Mouse (Mus musculus) common myeloid progenitor, adult 5-6 weeks (primary cell): ENCODE measurements around the gene Mfng. TPM values are rescaled to one million over a fixed set of nuclear protein-coding genes. Genes with fewer than 3 reads are reported as not detected.
A peak's percentile ranks its signal among the peaks of the same experiment; 100 is the strongest.

Experiments
- ATAC-seq: replicated peaks from 2 replicates; pipeline ENCODE4 v1.8.0; 2016; ENCODE audit warnings: low read depth, mild to moderate bottlenecking, moderate TSS enrichment, inconsistent platforms; ENCODE audit not compliant: poor library complexity, severe bottlenecking
- total RNA-seq: library from RNA; stranded (forward); fragments of 200-1000, 187-1606 nt; gene quantifications from 2 replicates; pipeline ENCODE4 v1.2.3, GENCODE M21; 2017

The Mfng gene
- total RNA-seq, 1 experiment from 2014 or later, result 13.6 TPM

DNA sequence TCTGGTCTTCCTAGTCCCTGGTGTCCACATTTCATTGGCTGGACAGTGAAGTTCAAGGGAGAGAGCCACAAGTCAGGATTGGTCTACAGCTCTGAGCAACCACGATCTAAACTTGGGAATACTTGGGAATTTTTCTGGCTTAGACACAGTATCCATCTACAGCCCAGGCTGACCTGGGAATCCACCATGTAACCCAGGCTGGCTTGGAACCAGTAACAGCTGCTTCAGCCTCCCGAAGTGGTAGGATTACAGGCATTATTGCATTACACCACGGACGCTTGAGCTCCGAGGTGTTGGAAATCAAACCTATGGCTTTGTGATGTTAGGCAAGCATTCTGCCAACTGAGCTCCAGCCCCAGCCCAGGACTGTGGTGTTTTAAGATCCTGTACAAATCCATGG is 9.6 kb downstream of the Mfng start:
- ATAC-seq, result no peak

DNA sequence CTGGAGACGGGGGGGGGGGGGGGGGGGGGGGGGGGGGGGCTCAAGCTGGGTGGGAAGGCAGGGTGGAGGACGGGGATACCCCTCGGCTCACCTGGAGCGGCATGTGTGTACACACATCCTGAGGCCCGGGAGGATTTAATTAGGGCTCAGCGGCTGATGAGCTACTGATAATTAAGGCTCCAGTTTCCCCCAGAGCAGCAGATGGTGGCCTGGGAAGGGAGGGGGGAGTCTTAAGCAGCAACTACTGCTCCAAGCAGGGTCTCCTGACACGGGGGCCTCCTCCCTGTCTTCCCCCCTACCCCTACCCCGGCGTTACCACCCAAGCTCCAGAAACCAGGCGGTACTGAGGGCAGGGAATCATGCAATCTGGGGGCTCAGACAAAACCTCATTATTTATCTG is 10.1 kb downstream of the Mfng start:
- ATAC-seq, result no peak

DNA sequence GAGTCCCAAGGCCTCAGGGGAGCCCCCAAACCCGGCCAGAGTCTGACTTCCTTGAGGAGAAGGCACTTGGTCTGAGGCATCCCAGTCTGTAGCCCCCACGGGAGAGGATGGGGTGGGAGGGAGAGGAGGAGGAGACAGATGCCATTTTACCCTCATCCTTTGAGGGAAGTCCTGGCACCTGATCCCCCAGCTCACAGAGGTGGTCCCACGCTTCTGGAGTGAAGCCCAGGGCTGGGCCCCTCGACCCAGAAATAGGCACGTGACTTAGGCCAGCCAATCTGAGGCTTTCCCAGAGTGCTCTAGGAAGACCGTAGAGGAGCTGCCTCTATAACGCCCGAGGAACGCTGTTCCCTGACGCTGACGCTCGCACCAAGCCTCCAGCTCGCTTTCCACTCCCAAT is 12.2 kb downstream of the Mfng start:
- no peak for ATAC-seq

DNA sequence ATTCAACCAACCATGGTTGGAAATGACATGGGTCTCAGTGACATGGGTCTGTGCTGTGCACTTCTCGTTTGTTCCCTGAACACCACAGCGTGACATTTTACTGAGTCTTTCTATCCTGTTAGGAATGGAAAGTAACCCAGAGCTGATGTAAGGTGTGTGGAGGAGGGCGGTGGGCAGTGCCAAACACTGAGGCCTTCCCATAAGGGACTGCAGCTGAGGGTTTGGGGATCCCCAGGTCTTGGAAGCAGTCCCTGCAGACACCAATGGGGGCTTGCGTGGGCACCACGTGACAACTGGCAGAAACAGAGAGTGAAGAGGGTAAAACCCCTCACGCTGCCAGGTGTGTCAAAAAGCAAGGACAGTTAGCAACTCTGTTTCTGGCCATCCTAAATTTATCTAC is 15.1 kb downstream of the Mfng start:
- no peak for ATAC-seq

DNA sequence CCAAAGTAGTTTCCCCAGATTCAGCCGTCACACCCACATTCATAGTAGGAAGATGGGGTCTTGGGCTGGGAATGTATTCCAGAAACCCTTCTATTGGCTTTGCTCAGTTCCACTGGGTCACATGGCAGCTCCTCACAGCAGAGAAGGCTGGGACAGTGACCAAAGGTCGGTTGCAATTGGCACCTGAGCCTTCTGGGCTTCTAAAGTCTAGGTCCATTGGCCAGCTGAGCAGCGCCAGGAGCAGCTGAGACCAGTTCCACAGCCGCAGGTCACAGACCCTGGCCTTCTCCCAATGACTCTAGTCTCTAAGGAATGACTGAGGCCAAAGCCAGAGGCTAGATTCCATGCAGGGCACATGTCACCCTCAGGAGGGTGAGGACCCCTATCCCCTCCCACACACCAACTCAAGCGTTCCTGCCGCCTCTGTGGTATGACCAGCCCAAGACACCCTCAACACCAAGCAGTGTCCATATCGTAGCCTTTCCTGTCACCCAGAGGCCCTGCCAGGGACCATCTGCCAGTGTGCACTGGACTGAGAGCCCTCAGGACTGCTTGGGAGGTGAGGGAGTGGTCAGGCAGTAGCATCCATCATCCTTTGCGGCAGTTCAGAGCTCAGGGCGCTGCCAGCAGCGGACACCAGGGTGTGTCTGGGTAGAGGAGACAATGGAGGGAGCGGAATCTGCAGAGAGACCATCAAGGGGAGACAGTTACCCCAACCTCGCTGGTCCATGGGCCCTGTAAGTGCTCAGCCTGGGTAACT is 17.1 kb downstream of the Mfng start:
- ATAC-seq, result no peak

DNA sequence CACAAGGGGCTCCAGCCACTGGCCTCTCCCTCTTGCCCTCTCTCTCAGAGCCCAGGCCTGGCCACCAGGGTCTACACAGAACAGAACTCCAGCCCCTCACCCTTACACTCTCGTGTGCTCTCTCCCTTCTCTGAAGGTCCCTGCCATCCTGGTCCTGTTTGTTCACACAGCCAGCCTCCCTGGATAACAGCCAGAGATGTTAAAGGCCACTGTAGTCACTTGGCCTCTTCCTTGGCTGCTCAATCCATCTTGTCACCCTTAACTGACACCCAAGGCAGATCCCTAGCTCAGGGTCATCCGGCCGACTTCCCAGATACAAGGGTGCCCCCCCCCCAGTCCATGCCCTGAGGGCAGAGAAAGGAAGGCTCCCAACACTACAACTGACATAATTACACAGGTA is 18.0 kb downstream of the Mfng start:
- no peak for ATAC-seq

DNA sequence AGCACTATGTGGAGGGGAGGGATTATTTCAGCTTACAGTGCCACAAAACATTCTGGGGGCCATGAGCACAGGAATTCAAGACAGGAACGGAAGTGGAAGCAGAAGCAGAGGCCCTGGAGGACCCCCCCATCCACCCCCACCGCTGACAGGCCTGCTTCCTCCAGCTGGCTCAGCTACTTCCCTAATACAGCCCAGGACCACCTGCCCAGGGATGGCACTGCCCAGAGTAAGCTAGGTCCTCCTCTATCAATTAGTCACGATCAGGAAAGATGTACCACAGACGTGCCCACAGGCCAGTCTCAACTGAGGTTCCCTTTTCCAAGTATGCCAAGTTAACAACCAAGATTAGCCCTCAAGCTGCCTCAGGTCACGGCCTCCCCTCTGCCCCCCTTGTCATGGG is 19.1 kb downstream of the Mfng start:
- peak; percentile 85 for ATAC-seq

DNA sequence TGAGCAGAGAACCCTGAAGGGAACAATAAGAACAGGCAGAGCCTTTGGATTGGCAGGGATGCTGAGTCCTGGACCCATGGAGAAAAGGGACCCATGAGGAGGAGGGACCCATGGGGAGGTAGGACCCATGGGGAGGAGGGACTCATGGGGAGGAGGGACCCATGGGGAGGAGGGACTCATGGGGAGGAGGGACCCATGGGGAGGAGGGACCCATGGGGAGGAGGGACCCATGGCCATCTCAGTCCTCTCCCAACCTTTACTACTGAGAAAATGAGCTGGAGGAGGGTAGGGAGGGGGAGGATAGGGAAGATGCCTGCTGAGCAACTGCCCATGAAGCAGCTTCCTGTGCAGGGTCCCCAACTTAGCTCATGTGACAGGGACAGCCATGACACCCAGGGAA is 20.3 kb downstream of the Mfng start:
- ATAC-seq, result no peak

DNA sequence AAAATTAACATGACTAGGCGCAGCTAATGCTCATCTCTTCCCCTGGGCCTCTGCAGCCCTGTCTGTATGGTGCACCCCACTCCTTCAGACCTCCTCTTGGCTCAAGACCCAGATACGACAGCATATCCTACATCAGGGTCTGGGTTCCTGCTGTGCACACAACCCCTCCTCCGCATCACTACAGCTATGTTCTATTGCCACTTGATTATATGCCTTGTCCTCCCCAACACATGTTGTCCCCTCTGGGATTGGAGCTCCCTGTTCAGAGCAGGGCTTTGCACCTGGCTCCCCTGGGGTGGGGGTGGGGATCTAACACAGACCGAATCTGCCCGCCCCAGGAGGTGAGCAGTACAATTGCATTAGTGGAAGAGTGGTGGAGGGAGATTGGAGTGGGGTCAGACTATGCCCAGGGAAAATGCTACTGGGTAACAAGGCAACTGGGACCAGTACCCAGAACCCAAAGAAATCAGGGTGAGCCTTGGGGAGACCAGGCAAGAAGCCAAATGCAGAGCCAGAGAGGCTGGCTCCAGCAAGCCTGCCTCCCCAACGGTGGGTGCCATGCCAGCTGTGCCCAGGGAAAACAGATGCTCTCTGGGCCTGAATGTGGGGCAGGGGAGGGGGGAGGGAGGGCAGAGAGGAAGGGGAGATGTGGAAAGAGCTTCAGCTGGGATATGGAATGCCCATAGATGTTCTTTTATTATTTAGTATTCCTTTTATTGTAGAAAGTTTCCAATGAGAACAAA is 22.5 kb downstream of the Mfng start:
- no peak for ATAC-seq

DNA sequence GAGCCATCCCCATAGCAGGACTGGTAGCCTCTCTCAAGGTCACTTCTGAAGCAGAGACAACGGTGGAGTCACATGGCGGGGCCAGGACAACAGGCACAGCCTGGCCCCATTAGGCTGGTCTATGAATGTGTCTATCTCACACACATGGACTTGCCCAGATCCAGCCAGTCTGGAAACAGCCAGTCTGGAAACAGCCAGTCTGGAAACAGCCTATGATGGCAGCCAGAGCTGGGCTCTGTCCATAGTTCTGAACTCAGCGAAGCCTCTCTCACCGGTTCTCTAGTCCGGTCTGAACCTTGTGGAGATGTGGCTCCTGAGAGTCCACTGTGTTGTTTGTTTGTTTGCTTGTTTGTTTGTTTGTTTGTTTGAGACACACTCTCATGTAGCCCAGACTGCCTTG is 23.4 kb downstream of the Mfng start:
- ATAC-seq, result no peak

DNA sequence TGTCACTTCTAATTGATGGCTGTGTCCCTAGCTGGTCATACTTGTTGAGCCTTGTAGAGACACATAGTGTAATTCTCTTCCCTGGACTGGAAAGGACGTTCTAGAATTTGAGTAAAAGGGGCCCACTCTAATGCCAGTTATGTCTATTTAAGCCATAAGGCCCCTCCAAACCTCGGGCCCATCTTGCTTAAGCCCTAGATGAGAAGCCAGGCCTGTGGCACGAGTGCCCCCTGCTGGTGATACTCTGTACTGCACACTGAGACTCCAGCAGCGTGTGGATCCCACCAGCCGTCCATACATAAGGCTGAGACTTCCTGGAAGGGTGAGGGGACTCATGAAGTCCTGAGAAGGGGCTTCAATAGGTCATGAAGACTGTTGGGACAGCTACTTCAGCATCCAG is 29.1 kb downstream of the Mfng start:
- ATAC-seq, result peak; percentile 91

DNA sequence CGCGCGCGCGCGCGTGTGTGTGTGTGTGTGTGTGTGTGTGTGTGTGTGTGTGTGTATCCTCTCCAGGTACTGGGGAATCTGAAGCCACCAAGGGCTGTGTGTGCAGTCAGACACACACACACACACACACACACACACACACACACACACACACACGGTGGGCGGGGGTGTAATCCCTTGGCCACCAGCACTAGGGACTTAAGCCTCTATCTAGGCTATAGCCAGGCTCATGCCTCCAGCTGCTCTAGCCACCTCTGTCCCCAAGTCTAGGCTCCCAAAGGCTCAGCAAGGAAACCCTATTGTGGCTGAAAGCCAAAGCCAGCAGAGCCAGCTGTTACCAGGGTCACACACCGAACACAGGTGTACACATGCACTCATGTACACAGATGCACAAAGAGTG is 30.4 kb downstream of the Mfng start:
- no peak for ATAC-seq

DNA sequence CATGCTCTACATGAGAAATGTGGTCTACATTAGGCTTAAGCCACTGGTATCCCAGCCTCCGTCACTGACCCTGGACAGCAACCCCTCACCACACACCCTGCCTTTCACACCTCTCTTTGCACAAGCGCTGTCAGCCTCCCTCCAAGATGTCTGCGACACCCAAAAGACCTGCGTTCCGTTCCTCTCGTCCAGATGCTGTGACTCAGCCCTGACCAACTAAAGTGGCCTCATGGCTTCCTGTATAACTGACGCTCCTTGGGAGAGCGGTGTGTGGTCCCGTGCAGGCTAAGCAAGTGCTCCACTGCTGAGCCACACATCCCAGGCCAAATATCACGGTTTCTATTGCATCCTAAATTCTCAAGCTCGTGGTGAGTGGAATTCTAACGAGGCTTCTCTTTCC is 32.6 kb downstream of the Mfng start:
- ATAC-seq, result 0 out of 2 replicates have a peak, but pooled peaks have one; percentile 29

DNA sequence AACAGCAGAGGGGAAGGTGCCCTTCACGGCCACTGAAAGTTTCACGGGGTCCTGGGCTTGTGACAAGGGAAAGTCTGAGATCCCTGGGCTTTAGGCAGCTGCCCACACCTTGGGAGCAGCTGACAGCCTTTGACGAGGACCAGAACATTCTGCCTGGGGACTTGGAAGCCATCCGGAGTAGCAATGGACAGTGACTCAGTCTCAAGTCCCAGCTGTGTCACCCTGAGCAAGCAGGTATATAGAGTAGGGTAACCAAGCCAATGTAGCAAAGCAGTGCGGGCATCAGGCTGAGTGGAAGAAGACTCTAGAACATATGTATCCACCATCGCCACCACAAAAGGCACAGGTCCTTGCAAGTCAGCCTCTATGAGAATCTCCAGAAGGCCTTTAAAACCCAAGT is 36.1 kb downstream of the Mfng start:
- ATAC-seq, result no peak

DNA sequence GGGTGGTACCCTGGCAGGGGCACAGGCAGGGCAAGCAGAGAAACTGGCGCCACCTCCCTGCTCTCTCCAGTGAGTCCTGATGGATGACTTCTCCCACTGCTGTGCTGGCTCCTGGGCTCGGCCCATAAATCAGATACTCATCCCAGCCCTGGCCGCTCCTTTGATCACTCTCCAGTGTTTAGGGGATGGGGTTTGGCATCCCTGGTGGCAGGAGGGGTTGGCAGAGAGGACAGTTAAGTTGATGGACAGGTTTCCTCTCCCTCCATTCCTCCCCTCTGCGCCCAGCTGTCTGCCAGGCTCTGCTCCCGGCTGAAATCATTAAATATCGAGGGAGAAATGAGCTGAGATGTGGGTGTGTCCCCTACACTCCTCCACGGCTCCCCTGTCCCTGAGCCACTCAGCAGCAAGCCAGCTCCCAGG is 36.6 kb downstream of the Mfng start:
- no peak for ATAC-seq

DNA sequence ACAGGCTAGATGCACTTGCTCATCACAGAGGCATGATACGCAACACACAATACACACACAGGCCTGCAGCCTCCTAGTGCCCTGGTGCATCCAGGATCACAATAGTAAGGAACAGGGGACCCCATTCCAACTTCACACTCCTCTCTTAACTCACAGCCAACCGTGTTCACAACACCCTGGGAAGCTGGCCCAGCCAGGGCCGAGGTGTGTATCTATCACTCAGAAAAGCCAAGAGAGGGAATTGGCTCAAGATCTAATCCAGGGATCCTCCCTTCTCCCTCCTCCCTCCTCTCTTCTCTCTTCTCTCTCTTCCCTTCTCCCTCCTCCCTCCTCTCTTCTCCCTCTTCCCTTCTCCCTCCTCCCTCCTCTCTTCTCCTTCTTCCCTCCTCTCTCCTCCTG is 37.1 kb downstream of the Mfng start:
- ATAC-seq, result no peak

DNA sequence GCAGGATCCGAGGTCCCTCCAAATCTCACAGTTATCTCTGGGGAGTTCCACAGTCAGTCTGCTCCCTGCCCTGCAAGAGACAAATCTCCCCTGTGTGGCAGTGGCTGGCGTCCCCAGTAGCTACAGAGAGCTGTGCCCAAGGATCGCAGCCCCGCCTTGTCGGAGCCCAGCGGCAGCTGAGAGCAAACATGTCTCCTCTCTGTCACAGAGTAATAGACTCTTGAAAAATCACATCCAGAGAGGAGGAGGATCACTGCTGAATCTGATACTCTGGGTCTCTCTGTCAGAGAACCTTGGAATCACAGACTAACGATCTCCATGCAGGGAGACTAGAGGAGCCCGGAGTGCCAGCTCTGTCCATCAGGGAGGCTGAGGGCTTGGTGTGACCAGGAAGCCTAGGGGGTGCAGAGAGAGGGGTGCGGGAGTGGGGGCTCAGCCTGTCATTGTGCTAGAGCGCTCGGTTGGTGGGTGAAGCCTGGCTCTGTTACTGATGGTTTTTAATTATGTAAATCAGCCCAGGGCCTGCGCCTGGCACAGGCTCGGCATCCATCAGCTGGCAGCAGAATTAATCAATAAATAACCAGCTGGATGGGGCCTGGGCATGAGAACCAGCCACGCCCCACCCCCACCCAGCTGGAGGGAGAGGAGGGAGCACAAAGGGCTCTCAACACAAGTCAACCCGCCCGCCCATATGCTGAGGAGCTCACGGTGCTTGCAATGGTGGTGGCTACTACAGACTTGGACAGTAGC is 37.7 kb downstream of the Mfng start:
- no peak for ATAC-seq

DNA sequence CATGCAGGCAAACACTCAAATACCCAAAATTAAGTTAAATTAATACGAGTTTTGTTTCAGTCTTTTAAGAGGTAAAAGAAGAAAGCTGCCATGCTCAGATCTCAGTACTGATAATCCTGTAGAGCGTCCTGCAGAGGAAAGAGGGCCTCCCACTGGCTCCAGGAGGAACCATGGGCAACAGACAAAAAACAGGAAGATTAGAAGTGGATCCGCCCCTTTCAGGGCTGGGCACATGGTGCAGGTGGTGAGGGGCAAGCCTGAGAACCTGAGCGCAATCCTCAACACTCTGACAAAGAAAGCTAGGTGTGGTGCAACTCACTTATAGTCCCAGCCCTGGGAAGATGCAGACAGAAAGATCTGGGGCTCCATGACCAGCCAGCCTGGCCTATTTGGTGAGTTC is 41.4 kb downstream of the Mfng start:
- ATAC-seq, result no peak

DNA sequence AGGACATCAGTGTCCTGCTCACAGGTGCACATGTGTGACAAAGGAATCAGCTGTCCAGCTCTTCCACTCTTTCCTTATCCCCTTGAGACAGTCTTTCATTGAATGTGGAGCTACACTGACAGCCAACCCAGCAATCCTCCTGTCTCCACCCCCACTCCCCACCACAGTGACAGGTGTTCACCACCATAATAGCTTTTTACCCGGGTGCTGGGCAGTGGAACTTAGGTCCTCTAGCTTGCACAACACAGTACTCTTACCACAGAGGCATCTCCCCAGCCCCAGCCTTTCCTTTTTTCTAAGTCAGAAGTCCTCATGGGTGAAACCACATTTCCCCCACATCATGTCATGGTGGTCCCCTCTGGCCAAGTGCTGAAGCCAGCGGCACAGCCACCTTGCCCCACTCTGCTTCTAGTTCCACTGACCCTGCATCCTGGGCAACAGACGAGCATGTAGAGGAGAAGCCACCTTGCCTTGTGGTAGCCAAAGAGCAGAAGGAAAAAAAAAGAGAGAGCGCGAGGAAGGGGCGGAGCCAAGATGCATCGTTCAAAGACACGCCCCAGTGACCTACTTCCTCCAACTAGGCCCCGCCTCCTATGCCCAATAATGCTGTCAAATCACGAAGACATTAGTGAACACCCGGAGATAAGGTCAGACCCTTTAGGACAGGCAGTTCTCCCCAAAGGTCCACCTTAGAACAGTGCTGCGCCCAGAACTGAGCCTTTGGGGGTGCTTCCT is 42.8 kb downstream of the Mfng start:
- peak; percentile 59 for ATAC-seq

DNA sequence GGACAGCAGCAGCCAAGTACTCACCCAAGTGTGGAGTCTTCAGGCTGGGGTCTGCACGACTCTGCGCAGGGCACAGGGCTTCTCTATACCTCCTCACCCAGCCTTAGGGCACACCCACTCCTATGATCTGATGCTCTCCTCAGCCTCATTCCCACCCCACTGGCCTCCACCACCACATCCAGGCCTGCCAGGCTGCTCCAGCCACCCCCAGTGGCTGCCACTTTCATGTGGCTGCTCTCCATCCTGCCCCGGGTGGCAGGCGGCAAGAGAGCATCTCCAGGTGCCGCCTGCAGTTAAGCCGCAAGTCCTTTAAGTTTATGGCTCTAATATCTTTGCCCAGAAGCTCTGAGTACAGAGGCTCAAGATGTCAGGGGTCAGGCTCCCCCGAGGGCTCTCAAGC is 46.6 kb downstream of the Mfng start:
- ATAC-seq, result no peak
